Mouse (Mus musculus): ENCODE measurements at regions not wholly inside any gene's neighbourhood (a gene's known extent, or its start where the extent isn't known, plus 50 kb on each side); places are given as distances from the start of the nearest gene placed in this dataset.

DNA sequence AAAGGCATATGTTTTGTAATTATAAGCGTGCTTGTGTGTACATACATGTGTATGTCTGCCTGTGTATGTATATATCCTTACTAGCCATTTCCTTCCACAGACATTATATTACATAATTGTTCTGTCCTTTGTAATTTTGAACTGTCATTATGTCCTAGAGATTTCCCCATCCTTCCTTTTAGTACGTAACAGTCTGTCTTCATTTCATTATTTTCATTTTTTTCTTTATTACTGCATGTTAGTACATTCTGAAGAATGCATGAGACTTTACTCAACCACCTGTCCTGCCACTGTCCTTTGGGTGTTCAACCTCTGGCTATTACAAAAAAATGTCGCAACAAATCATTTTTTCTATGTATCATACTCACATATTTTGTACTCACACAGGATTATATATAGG is 292.2 kb upstream of the Pik3r1 start:
- TF ChIP-seq CTCF (IDR thresholded peaks at IDR 0.05; ENCODE audit: low read depth) (no peak), EP300 (IDR thresholded peaks at IDR 0.05; ENCODE audit: low read depth) (no peak)

Data from liver, postnatal 0 days (tissue).